Mouse (Mus musculus) left cerebral cortex, postnatal 36 days (tissue): ENCODE results near the gene Brat1. TPM values are rescaled to one million over a fixed set of nuclear protein-coding genes. Genes with fewer than 3 reads are reported as not detected.

Experiments
- DNase-seq, 2 experiments: peaks; one replicate each; pipeline ENCODE4 v3.0.0; 2021 to 2022; ENCODE audit warnings: low spot score in 2 of 2, mixed read lengths in 1 of 2
- intact Hi-C: fragments of 180-260 bp; cut with DNase I; formaldehyde crosslinking; loops from one replicate; pipeline ENCODE4 v1.15.1; 2025
- total RNA-seq, 2 experiments: library from RNA; stranded (reverse); gene quantifications; 2 replicates each; pipeline ENCODE4 v1.2.3; 2021

The Brat1 gene
- total RNA-seq, 2 experiments from 2014 or later = 20.4 to 21.9 TPM

DNA sequence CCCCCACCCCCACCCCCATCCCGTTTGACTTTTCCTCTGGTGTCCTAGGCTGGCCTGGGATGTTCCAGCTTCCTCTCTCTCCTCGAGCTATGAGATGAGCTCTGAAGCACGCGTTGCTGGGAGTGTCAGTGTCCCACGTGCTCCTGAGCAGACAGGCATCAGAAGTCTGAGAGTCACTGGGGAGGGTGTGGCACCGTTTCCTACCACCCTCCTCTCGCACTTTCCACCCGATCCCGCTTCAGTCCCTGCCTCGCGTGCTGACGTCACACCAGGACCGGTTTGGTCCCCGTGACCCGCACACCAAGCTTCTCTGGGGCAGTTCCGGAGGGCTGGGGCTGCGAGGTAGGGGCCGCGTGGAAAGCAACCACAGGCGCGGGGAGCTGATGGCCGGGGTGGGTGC is 30.5 kb downstream of the Brat1 start:
- intact Hi-C loops = no loop called here
- DNase-seq = no peak

GRCm38 (mm10) chr5:140736166-140736565 is 31.4 kb downstream of the Brat1 start:
- intact Hi-C loops = no loop called here

GRCm38 (mm10) chr5:140739813-140740212 is 35.0 kb downstream of the Brat1 start:
- peak; percentile 51 to 70 for DNase-seq
- intact Hi-C loops = no loop called here

More at GRCm38 (mm10) chr5:140736166-140736565, 31.4 kb downstream of the Brat1 start:
- DNase-seq = no peak

- no peak for DNase-seq
- intact Hi-C loops = no loop called here
Measured at GRCm38 (mm10) chr5:140741040-140741439, 36.2 kb downstream of the Brat1 start.

- intact Hi-C loops = no loop called here
- DNase-seq = no peak
Measured at GRCm38 (mm10) chr5:140741877-140742276, 37.1 kb downstream of the Brat1 start.

DNA sequence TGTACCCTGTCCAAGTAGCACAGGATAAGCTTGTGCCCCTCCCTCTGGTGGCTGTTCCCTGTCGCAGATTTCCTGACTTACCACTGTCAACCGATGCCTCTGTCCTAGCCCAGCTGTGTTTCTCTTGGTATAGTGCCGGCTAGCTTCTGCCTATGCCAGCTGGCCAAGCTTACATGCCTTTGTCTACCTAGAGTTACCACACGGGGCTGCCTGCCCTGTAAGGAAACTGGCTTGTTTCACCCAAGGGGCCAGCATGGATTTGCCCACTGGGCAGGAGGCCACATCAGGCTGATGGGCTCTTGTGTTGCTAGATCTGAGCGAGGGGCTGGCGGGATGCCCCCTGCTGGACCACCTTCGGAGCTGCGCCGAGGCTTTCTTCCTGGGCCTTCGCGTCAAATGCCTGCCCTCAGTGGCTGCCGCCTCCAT is 38.9 kb downstream of the Brat1 start:
- intact Hi-C loops = no loop called here
- no peak for DNase-seq

DNA sequence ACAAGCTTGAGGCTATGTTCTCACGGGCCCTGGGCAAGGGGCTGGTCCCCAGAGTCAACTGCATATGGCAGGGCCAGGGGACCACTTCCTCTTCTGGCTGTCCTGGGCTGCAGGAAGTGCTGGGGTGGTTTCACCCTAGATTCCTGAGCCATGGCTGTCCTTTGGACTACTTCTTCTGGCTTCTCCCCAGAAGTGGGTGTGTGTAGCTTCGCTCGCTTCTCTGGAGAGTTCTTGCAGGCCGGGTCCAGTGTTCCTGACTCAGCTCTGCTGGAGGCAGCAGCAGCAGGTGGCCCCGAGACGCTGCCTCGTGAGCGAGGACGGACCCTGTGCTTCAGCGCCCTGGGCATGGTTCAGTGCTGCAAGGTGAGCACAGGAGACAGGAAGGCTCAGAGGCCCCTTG is 43.6 kb downstream of the Brat1 start:
- intact Hi-C loops = loop anchor here (5.0 kb wide), 1 partner anchor 41 kb away; the partner anchor contains the start of gene Brat1

GRCm38 (mm10) chr5:140749062-140749875 is 44.5 kb downstream of the Brat1 start:
- peak; percentile 52 to 61 for DNase-seq
- intact Hi-C loops = loop anchor here (5.0 kb wide), 1 partner anchor 42 kb away; the partner anchor contains the start of gene Brat1

More for the DNA sequence above, 43.6 kb downstream of the Brat1 start:
- no peak for DNase-seq

DNA sequence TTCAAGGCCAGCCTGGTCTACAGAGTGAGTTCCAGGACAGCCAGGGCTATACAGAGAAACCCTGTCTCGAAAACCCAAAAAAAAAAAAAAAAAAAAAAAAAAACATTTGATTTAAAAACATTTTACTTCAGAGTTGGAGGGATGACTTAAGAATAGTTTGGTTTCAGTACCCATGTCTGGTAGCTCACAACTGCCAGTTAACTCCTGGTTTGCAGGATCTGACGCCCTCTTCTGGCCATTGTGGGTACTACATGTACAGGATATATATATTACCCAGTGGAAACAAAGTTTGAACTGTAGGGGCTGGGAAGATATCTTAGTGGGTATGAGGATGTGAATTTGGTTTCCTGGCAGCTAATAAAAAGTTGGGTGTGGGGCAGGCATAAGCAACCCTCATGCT is 46.1 kb downstream of the Brat1 start:
- intact Hi-C loops = loop anchor here (5.0 kb wide), 1 partner anchor 209 kb away; no protein-coding TSS in a partner anchor
- DNase-seq = no peak

DNA sequence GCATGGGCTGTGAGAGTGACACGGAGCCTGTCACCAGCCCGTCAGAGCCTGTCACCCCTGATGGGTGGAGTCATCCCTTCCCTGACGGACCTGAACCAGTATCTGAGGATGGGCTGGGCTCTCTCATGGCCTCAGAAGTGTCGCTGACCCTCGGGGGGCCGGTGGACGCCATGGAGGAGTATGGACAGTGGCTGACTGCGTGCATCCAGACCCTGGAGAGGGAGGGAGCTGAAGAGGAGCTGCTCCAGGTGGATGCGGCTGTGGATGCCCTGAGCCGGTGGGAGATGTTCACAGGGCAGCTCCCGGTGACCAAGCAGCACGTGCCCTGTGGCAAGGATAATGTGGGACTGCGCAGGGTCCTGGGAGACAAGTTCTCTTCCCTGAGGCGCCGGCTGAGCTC is 47.2 kb downstream of the Brat1 start:
- intact Hi-C loops = loop anchor here (5.0 kb wide), 1 partner anchor 210 kb away; no protein-coding TSS in a partner anchor
- no peak for DNase-seq

DNA sequence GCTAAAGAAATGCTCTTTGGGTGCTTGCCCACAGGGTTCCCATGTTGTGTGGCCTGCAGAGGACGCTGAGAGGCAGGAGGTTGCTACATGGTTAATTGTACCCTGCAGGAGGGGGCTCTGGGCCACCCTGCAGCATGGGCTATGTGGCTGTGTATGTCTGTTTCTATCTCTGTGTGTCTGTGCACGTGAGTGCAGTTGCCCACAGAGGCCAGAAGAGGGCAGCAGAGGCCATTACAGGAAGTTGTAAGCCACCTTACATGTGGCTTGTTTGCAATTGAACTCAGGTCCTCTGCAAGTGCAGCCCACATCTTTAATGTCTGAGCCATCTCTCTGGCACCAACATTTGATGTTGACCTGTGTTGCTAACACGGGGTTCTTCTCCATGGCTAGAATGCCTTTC is 47.8 kb downstream of the Brat1 start:
- no peak for DNase-seq
- intact Hi-C loops = loop anchor here (5.0 kb wide), 1 partner anchor 210 kb away; no protein-coding TSS in a partner anchor

DNA sequence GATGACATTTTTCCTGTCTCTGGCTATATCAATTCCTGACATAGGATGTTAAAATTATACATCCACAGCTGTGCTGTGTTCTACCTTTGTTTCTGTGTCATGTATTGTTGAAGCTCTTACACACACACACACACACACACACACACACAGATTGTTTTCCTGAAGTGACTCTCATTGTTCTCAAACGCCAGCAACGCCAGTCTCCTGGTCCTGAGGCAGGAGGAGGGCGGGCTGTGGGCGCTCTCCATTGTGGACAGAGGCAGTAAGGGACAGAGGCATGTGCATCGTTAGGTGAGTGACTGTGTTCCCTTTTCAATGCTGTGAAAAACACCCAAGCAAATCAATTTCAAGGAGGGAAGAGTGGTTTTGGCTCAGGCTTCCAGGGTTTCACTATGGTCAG is 48.4 kb downstream of the Brat1 start:
- DNase-seq = no peak
- intact Hi-C loops = loop anchor here (5.0 kb wide), 1 partner anchor 211 kb away; no protein-coding TSS in a partner anchor

DNA sequence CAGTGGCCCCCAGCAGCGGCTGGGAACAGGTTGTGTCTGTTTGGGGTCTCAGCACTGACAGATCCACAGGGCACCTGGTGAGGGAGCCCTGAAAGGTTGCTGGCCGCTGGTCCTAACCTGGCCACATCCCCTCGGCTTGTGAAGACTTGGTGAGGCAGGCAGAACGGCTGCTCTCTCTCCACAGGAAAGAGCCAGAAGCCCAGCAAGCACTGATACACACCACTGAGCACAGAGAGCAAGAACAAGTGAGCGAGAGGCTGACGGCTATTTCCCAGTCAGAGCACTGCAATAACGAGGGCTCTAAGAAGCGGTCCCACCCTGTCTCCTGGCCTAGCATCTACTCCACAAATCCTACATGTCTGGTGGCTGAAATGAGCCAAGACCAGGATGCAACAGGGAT is 54.1 kb downstream of the Brat1 start:
- intact Hi-C loops = no loop called here
- DNase-seq = no peak

DNA sequence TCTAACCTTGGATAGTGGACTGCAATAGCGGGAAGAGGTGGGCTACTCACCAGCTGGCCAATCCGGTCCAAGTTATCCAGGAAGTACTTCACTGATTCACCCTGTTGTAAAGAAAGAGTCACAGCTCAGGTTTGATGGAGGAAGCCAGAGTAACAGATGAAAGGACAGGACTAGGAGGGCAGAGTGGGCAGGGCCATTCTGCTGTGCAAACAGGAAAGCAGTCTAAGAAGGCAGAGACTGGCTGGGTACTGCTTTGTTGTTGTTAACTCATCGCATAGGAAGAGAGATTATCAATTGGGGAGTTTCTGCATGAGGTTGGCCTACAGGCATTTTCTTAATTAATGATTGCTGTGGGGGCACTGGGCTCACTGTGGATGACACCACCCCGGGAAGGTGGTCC is 57.7 kb downstream of the Brat1 start:
- no peak for DNase-seq
- intact Hi-C loops = no loop called here

- intact Hi-C loops = no loop called here
- DNase-seq = no peak
Measured at GRCm38 (mm10) chr5:140764921-140765613, 60.3 kb downstream of the Brat1 start.

- intact Hi-C loops = no loop called here
- no peak for DNase-seq
Measured at GRCm38 (mm10) chr5:140766566-140766965, 61.8 kb downstream of the Brat1 start.

- intact Hi-C loops = no loop called here
- DNase-seq = peak; percentile 42 to 47
Measured at GRCm38 (mm10) chr5:140767704-140768141, 62.9 kb downstream of the Brat1 start.

GRCm38 (mm10) chr5:140768333-140768732 is 63.5 kb downstream of the Brat1 start:
- intact Hi-C loops = no loop called here
- DNase-seq = peak; percentile 18 to 38
